Mouse (Mus musculus) testis, postnatal 10 days (tissue): Measurements from ENCODE around the gene Fgf12.

Experiments used
- DNase-seq: peaks from one replicate; pipeline ENCODE4 v3.0.0; 2021; ENCODE audit warnings: low spot score

Gene Fgf12

GRCm38 (mm10) chr16:28323576-28323975 lies 429.3 kb downstream of the Fgf12 start:
- no peak for DNase-seq

- no peak for DNase-seq
Measured at GRCm38 (mm10) chr16:28311618-28312017, 441.2 kb downstream of the Fgf12 start.

- no peak for DNase-seq
Measured at GRCm38 (mm10) chr16:28303889-28304288, 449.0 kb downstream of the Fgf12 start.

GRCm38 (mm10) chr16:28289689-28290330 lies 463.1 kb downstream of the Fgf12 start:
- DNase-seq: no peak

GRCm38 (mm10) chr16:28257904-28258303 lies 495.0 kb downstream of the Fgf12 start:
- DNase-seq: no peak

- no peak for DNase-seq
Measured at GRCm38 (mm10) chr16:28254303-28254702, 498.6 kb downstream of the Fgf12 start.

- DNase-seq: no peak
Measured at GRCm38 (mm10) chr16:28251930-28252329, 500.9 kb downstream of the Fgf12 start.

GRCm38 (mm10) chr16:28242867-28243649 lies 509.8 kb downstream of the Fgf12 start:
- DNase-seq: no peak

GRCm38 (mm10) chr16:28239382-28239781 lies 513.5 kb downstream of the Fgf12 start:
- no peak for DNase-seq

GRCm38 (mm10) chr16:28238019-28238868 lies 514.6 kb downstream of the Fgf12 start:
- peak; percentile 40 for DNase-seq

GRCm38 (mm10) chr16:28215930-28216329 lies 536.9 kb downstream of the Fgf12 start:
- no peak for DNase-seq

GRCm38 (mm10) chr16:28212411-28212810 lies 540.5 kb downstream of the Fgf12 start:
- no peak for DNase-seq

- DNase-seq: no peak
Measured at GRCm38 (mm10) chr16:28156443-28156842, 596.4 kb downstream of the Fgf12 start.

- peak; percentile 39 for DNase-seq
Measured at GRCm38 (mm10) chr16:28140972-28141371, 611.9 kb downstream of the Fgf12 start.

- no peak for DNase-seq
Measured at GRCm38 (mm10) chr16:28127006-28127405, 625.9 kb downstream of the Fgf12 start.
